Mouse (Mus musculus): ENCODE measurements around the gene Plcb1. TPM values are rescaled to one million over a fixed set of nuclear protein-coding genes. Genes with fewer than 3 reads are reported as not detected.

The Plcb1 gene
- polyA plus RNA-seq, 1 experiment: 2.1 TPM

DNA sequence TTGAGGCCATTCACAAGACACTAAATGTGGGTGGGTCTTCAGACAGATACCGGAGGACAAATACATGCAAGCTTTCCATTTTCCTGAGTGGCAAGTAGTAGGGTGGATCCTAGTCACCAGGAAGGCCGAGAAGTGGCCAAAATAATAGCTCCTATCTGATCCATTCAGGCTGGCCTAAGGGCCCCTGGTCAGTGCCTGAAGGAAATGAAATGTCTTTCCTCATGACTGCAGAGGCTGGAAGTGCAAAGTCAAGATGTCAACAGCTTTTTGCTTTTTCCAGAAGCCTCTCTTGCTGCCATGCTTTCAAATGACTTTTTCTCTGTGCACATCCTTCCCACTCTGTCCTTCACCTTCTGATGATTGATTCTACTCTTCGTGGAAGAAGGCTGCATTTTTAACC is 415.0 kb downstream of the Plcb1 start:
- Histone ChIP-seq H3K36me3 (ENCODE audit: control insufficient read depth, insufficient read depth, low read length) (no peaks in the 10 kb centered on the region), H3K27me3 (ENCODE audit: control insufficient read depth, insufficient read depth, low read length) (no peaks in the 10 kb centered on the region), H3K4me3 (ENCODE audit: low read depth, low read length) (no peak overlapping the region), H3K27ac (ENCODE audit: insufficient read depth, low read depth, low read length) (no peak overlapping the region), H3K4me1 (ENCODE audit: control insufficient read depth, insufficient read depth, insufficient read length, low read length) (no peaks in the 10 kb centered on the region; the same call in 1 of the 2 replicates)
- WGBS: 66% methylated on average over 3 of the region's 3 CpGs
- TF ChIP-seq CTCF (IDR thresholded peaks at IDR 0.05; ENCODE audit: extremely low read depth, insufficient read length, insufficient replicate concordance, low read depth, low read length): no peak
- TF ChIP-seq POLR2A (IDR thresholded peaks at IDR 0.05; ENCODE audit: low read depth, low read length): no peak

- Histone ChIP-seq H3K4me3 (ENCODE audit: low read depth, low read length) (no peak overlapping the region), H3K36me3 (ENCODE audit: control insufficient read depth, insufficient read depth, low read length) (no peaks in the 10 kb centered on the region), H3K27me3 (ENCODE audit: control insufficient read depth, insufficient read depth, low read length) (no peaks in the 10 kb centered on the region), H3K4me1 (ENCODE audit: control insufficient read depth, insufficient read depth, insufficient read length, low read length) (no peaks in the 10 kb centered on the region; the same call in 1 of the 2 replicates), H3K27ac (ENCODE audit: insufficient read depth, low read depth, low read length) (no peak overlapping the region)
- TF ChIP-seq POLR2A (IDR thresholded peaks at IDR 0.05; ENCODE audit: low read depth, low read length) (no peak), CTCF (IDR thresholded peaks at IDR 0.05; ENCODE audit: extremely low read depth, insufficient read length, insufficient replicate concordance, low read depth, low read length) (no peak)
- WGBS: 82% methylated on average over 4 of the region's 4 CpGs
Observed at GRCm38 (mm10) chr2:135202390-135202789, 416.5 kb downstream of the Plcb1 start.

GRCm38 (mm10) chr2:135204141-135205120 is 418.6 kb downstream of the Plcb1 start:
- WGBS: 83% methylated on average over 11 of the region's 11 CpGs
- Histone ChIP-seq H3K27me3 (ENCODE audit: control insufficient read depth, insufficient read depth, low read length) (no peaks in the 10 kb centered on the region), H3K36me3 (ENCODE audit: control insufficient read depth, insufficient read depth, low read length) (no peaks in the 10 kb centered on the region), H3K4me1 (ENCODE audit: control insufficient read depth, insufficient read depth, insufficient read length, low read length) (no peaks in the 10 kb centered on the region; the same call in 1 of the 2 replicates), H3K4me3 (ENCODE audit: low read depth, low read length) (no peak overlapping the region), H3K27ac (ENCODE audit: insufficient read depth, low read depth, low read length) (no peak overlapping the region)
- no peak for TF ChIP-seq POLR2A (IDR thresholded peaks at IDR 0.05; ENCODE audit: low read depth, low read length)
- TF ChIP-seq CTCF (IDR thresholded peaks at IDR 0.05; ENCODE audit: extremely low read depth, insufficient read length, insufficient replicate concordance, low read depth, low read length): no peak

GRCm38 (mm10) chr2:135208890-135209289 is 423.0 kb downstream of the Plcb1 start:
- TF ChIP-seq POLR2A (IDR thresholded peaks at IDR 0.05; ENCODE audit: low read depth, low read length) (no peak), CTCF (IDR thresholded peaks at IDR 0.05; ENCODE audit: extremely low read depth, insufficient read length, insufficient replicate concordance, low read depth, low read length) (no peak)
- WGBS: 95% methylated on average over 1 of the region's 1 CpGs

GRCm38 (mm10) chr2:135214746-135215448 is 429.0 kb downstream of the Plcb1 start:
- 58% methylated on average over 4 of the region's 4 CpGs for WGBS
- Histone ChIP-seq H3K4me1 (ENCODE audit: control insufficient read depth, insufficient read depth, insufficient read length, low read length) (no peaks in the 10 kb centered on the region), H3K36me3 (ENCODE audit: control insufficient read depth, insufficient read depth, low read length) (no peaks in the 10 kb centered on the region), H3K27ac (ENCODE audit: insufficient read depth, low read depth, low read length) (no peak overlapping the region), H3K4me3 (ENCODE audit: low read depth, low read length) (no peak overlapping the region), H3K27me3 (ENCODE audit: control insufficient read depth, insufficient read depth, low read length) (no peaks in the 10 kb centered on the region)
- TF ChIP-seq CTCF (IDR thresholded peaks at IDR 0.05; ENCODE audit: extremely low read depth, insufficient read length, insufficient replicate concordance, low read depth, low read length) (no peak), POLR2A (IDR thresholded peaks at IDR 0.05; ENCODE audit: low read depth, low read length) (no peak)

More at GRCm38 (mm10) chr2:135208890-135209289, 423.0 kb downstream of the Plcb1 start:
- Histone ChIP-seq H3K36me3 (ENCODE audit: control insufficient read depth, insufficient read depth, low read length) (no peaks in the 10 kb centered on the region), H3K4me3 (ENCODE audit: low read depth, low read length) (no peak overlapping the region), H3K4me1 (ENCODE audit: control insufficient read depth, insufficient read depth, insufficient read length, low read length) (no peaks in the 10 kb centered on the region), H3K27ac (ENCODE audit: insufficient read depth, low read depth, low read length) (no peak overlapping the region), H3K27me3 (ENCODE audit: control insufficient read depth, insufficient read depth, low read length) (no peaks in the 10 kb centered on the region)

- no peak for TF ChIP-seq CTCF (IDR thresholded peaks at IDR 0.05; ENCODE audit: extremely low read depth, insufficient read length, insufficient replicate concordance, low read depth, low read length)
- TF ChIP-seq POLR2A (IDR thresholded peaks at IDR 0.05; ENCODE audit: low read depth, low read length): no peak
- no peak overlapping the region for H3K27ac ChIP-seq (ENCODE audit: insufficient read depth, low read depth, low read length)
- no peak overlapping the region for H3K4me3 ChIP-seq (ENCODE audit: low read depth, low read length)
- WGBS: 69% methylated on average over 3 of the region's 3 CpGs
- no peaks in the 10 kb centered on the region for H3K27me3 ChIP-seq (ENCODE audit: control insufficient read depth, insufficient read depth, low read length)
- H3K36me3 ChIP-seq (ENCODE audit: control insufficient read depth, insufficient read depth, low read length): no peaks in the 10 kb centered on the region
- no peaks in the 10 kb centered on the region for H3K4me1 ChIP-seq (ENCODE audit: control insufficient read depth, insufficient read depth, insufficient read length, low read length)
Observed at GRCm38 (mm10) chr2:135219406-135219805, 433.5 kb downstream of the Plcb1 start.

GRCm38 (mm10) chr2:135225604-135226025 is 439.7 kb downstream of the Plcb1 start:
- Histone ChIP-seq H3K4me1 (ENCODE audit: control insufficient read depth, insufficient read depth, insufficient read length, low read length) (no peaks in the 10 kb centered on the region), H3K4me3 (ENCODE audit: low read depth, low read length) (no peak overlapping the region), H3K27ac (ENCODE audit: insufficient read depth, low read depth, low read length) (no peak overlapping the region), H3K36me3 (ENCODE audit: control insufficient read depth, insufficient read depth, low read length) (no peaks in the 10 kb centered on the region), H3K27me3 (ENCODE audit: control insufficient read depth, insufficient read depth, low read length) (no peaks in the 10 kb centered on the region)
- 41% methylated on average over 3 of the region's 3 CpGs for WGBS
- TF ChIP-seq POLR2A (IDR thresholded peaks at IDR 0.05; ENCODE audit: low read depth, low read length) (no peak), CTCF (IDR thresholded peaks at IDR 0.05; ENCODE audit: extremely low read depth, insufficient read length, insufficient replicate concordance, low read depth, low read length) (no peak)
